Mouse (Mus musculus): ENCODE measurements at regions not wholly inside any gene's neighbourhood (a gene's known extent, or its start where the extent isn't known, plus 50 kb on each side); places are given as distances from the start of the nearest gene placed in this dataset.
"Not testable (repeated sequence)": the region's sequence is repeated elsewhere in the genome, so short reads cannot be mapped to it uniquely, and the experiment has no call there.

DNA sequence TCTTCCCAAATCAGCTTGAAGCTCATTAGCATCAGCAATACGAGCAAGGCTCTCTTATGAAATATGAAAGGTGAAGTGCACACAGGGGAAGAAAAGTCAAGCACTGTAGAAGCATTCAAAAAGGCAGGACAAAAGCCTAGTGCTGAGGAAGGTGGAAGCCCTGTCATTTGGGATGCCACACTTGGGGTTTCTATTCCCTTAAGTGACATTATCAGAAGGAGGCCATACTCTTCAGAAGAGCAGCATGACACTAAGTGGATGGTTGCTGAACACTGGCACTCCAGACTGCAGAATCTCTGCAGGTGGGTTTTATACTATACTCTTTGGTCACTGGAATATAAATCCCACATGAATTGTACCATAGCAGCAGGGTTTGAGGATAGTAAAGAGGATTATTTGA lies 120.4 kb upstream of the Pcsk1 start:
- ATAC-seq = no peak

DNA sequence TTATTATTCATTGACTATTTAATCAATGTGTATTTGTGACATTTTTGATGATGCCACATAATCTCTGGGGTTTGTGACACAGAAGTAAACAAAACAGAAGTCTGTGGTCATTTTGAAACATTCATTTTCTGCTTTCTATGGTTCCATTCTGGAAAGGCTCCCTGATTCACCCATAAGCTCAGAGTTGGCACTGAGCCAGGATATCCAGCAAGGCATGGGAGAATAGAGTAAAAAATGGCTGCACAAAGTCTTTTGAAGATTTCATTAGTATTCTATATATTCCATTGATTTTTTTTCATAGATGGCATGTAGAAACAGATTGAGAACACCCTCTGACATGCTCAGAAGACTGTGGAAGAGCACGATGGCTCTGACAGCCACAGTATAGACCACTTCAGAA lies 133.8 kb upstream of the Pcsk1 start:
- no peak for ATAC-seq

GRCm38 (mm10) chr13:74913655-74914054 lies 105.0 kb upstream of the Cast start:
- ATAC-seq = not testable (repeated sequence)

- no peak for ATAC-seq
Observed at GRCm38 (mm10) chr13:74903213-74904055, 94.8 kb upstream of the Cast start.

GRCm38 (mm10) chr13:74889859-74890469 lies 81.4 kb upstream of the Cast start:
- ATAC-seq = peak; percentile 69

DNA sequence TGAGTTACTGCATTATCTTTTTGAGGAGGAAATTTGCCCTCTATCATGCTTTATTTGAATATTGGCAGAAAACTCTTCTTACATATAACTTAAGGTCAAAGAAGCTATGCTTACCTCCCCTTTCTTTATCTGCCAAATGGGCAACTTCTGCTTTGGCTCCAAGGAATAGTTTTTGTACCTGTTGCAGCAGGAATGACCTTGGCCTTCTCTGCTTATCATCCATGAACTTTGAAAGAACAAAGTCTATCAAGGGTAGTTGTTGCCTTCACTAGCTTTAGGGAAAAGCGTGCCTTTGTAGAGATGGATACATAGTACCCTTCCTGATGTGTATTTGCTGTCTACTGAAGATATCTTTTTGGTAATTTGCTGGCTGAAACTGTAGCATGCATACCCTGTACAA lies 59.1 kb upstream of the Cast start:
- ATAC-seq = no peak

DNA sequence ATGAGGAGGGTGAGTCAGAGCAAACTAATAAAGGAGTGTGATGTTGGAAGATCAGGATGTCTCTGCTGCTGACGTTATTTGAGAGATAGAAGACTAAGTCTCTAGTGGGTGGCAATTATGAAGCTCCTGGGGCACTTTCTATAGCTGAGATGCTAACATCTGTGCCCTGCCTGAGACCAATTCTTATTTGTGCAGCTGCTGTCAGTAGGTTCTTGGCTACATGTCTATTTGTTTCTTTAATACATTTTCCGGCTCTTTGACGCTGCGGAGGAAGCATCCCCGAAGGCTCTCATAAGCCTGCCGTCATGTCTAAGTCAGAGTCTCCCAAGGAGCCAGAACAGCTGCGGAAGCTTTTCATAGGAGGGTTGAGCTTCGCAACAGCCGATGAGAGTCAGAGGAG lies 55.4 kb upstream of the Cast start:
- ATAC-seq = no peak

GRCm38 (mm10) chr13:74861373-74861970 lies 52.9 kb upstream of the Cast start:
- ATAC-seq = peak; percentile 79

Measured in inflammation-experienced regulatory T-cells, adult 6 months (primary cell).